ENCODE assay signal across 7 mouse cellular contexts in genomic region chr2:134644301-134644912, GRCm38 (mm10). TPM values are rescaled to one million over a fixed set of nuclear protein-coding genes. Genes with fewer than 3 reads are reported as not detected.
DNase-seq lines count a peak whose midpoint lies in the region; ATAC-seq and TF ChIP-seq lines count a peak whose summit lies in the region.

No protein-coding gene starts in this region.

- peak; percentile 46; the same call in 1 of the 2 replicates for ATAC-seq in neural tube, embryonic 15.5 days (ENCODE audit: low FRiP score)

- H3K27me3 ChIP-seq in forebrain, embryonic 10.5 days (ENCODE audit: poor library complexity, severe bottlenecking) = no peaks in the 10 kb centered on the region
- no peaks in the 10 kb centered on the region for H3K27me3 ChIP-seq in limb, embryonic 10.5 days (ENCODE audit: low read depth, poor library complexity, severe bottlenecking)
- H3K27me3 ChIP-seq in neural tube, embryonic 15.5 days (replicated peaks) = no peaks in the 10 kb centered on the region

- peaks cover 2% of the 10 kb centered on the region; the same call in 1 of the 2 replicates for H3K36me3 ChIP-seq in forebrain, embryonic 10.5 days (replicated peaks)
- no peaks in the 10 kb centered on the region for H3K36me3 ChIP-seq in limb, embryonic 10.5 days
- H3K36me3 ChIP-seq in neural tube, embryonic 15.5 days = no peaks in the 10 kb centered on the region

- H3K9ac ChIP-seq in neural tube, embryonic 15.5 days (replicated peaks) = no peak overlapping the region

- DNase-seq in left cerebral cortex, adult 2 months (ENCODE audit: extremely low spot score in 1 of 2, low spot score in 2 of 2) = no peak
- DNase-seq in left cerebral cortex, adult 11 months (ENCODE audit: low spot score) = no peak
- no peak for DNase-seq in forebrain, embryonic 10.5 days (ENCODE audit: extremely low spot score, low spot score)
- DNase-seq in limb, embryonic 10.5 days (ENCODE audit: low spot score) = no peak
- no peak for DNase-seq in cerebellum, postnatal 36 days
- no peak for DNase-seq in left cerebral cortex, adult 8-10 months (ENCODE audit: low spot score in 2 of 2)

- peak overlapping the region; percentile 86 for H3K4me3 ChIP-seq in left cerebral cortex, adult 2 months
- peak overlapping the region; percentile 75 for H3K4me3 ChIP-seq in forebrain, embryonic 10.5 days
- peak overlapping the region; percentile 82 for H3K4me3 ChIP-seq in limb, embryonic 10.5 days
- H3K4me3 ChIP-seq in neural tube, embryonic 15.5 days (replicated peaks) = peak overlapping the region; percentile 83

- H3K4me2 ChIP-seq in neural tube, embryonic 15.5 days = peak overlapping the region; percentile 62

- 34% methylated on average over 6 of the region's 6 CpGs for WGBS in forebrain, embryonic 10.5 days
- 39% methylated on average over 6 of the region's 6 CpGs for WGBS in limb, embryonic 10.5 days
- 24% methylated on average over 6 of the region's 6 CpGs for WGBS in neural tube, embryonic 15.5 days

- intact Hi-C loops in left cerebral cortex, adult 2 months (cut with DNase I) = no loop called here

- TF ChIP-seq CTCF in left cerebral cortex, adult 2 months (IDR thresholded peaks at IDR 0.05) = no peak

- no peaks in the 10 kb centered on the region for H3K9me3 ChIP-seq in forebrain, embryonic 10.5 days
- H3K9me3 ChIP-seq in limb, embryonic 10.5 days (replicated peaks) = no peaks in the 10 kb centered on the region
- H3K9me3 ChIP-seq in neural tube, embryonic 15.5 days (replicated peaks) = no peaks in the 10 kb centered on the region

- peak overlapping the region; percentile 99 for H3K27ac ChIP-seq in left cerebral cortex, adult 2 months
- peak overlapping the region; percentile 98 for H3K27ac ChIP-seq in forebrain, embryonic 10.5 days
- H3K27ac ChIP-seq in limb, embryonic 10.5 days = peak overlapping the region; percentile 98
- H3K27ac ChIP-seq in neural tube, embryonic 15.5 days (replicated peaks) = peak overlapping the region; percentile 100

- H3K4me1 ChIP-seq in forebrain, embryonic 10.5 days = peaks cover 35% of the 10 kb centered on the region
- peaks cover 23% of the 10 kb centered on the region for H3K4me1 ChIP-seq in limb, embryonic 10.5 days
- H3K4me1 ChIP-seq in neural tube, embryonic 15.5 days = peaks cover 28% of the 10 kb centered on the region

RNA-seq across cellular contexts. Expression of gene Tmx4, which starts 0.5 kb away (rescaled TPM):
- 100 to 1,000 TPM; 169 to 185 TPM for total RNA-seq in left cerebral cortex, adult 2 months (2021)
- polyA plus RNA-seq in forebrain, embryonic 10.5 days (2016; fragmentation: Nextera tagmentation; extraction: Ambion mirVana) = 27.1 and 27.7 TPM in 2 replicates
- polyA plus RNA-seq in limb, embryonic 10.5 days (2016; fragmentation: Nextera tagmentation; extraction: Ambion mirVana) = 15.0 and 24.3 TPM in 2 replicates
- polyA plus RNA-seq in neural tube, embryonic 15.5 days (2015; fragmentation: Nextera tagmentation; extraction: Ambion mirVana) = 82.3 and 95.1 TPM in 2 replicates
- 100 to 1,000 TPM; 177 to 194 (median 188) TPM for total RNA-seq in left cerebral cortex, adult 8-10 months (2022)
